Mouse (Mus musculus): ENCODE measurements at regions not wholly inside any gene's neighbourhood (a gene's known extent, or its start where the extent isn't known, plus 50 kb on each side); places are given as distances from the start of the nearest gene placed in this dataset.
A peak's percentile ranks its signal among the peaks of the same experiment; 100 is the strongest.

GRCm38 (mm10) chr1:71837039-71837648, 184.1 kb upstream of the Fn1 start:
- DNase-seq, result no peak

- DNase-seq, result no peak
Observed at GRCm38 (mm10) chr1:71830379-71830778, 177.4 kb upstream of the Fn1 start.

GRCm38 (mm10) chr1:71824410-71824809, 171.4 kb upstream of the Fn1 start:
- no peak for DNase-seq

GRCm38 (mm10) chr1:71822123-71822522, 169.1 kb upstream of the Fn1 start:
- no peak for DNase-seq

GRCm38 (mm10) chr1:71821099-71821498, 168.1 kb upstream of the Fn1 start:
- DNase-seq, result no peak

- peak in 1 of 2 experiments; percentile 7 for DNase-seq
Observed at GRCm38 (mm10) chr1:71816306-71816705, 163.3 kb upstream of the Fn1 start.

GRCm38 (mm10) chr1:71814141-71814540, 161.1 kb upstream of the Fn1 start:
- DNase-seq, result no peak

- DNase-seq, result no peak
Observed at GRCm38 (mm10) chr1:71812171-71812695, 159.2 kb upstream of the Fn1 start.

- no peak for DNase-seq
Observed at GRCm38 (mm10) chr1:71811196-71811788, 158.3 kb upstream of the Fn1 start.

- no peak for DNase-seq
Observed at GRCm38 (mm10) chr1:71808005-71808404, 155.0 kb upstream of the Fn1 start.

- peak in 1 of 2 experiments; percentile 12 for DNase-seq
Observed at GRCm38 (mm10) chr1:71807586-71807985, 154.6 kb upstream of the Fn1 start.

- no peak for DNase-seq
Observed at GRCm38 (mm10) chr1:71801283-71802066, 148.5 kb upstream of the Fn1 start.

GRCm38 (mm10) chr1:71800581-71800980, 147.6 kb upstream of the Fn1 start:
- no peak for DNase-seq

- no peak for DNase-seq
Observed at GRCm38 (mm10) chr1:71798636-71799035, 145.6 kb upstream of the Fn1 start.

GRCm38 (mm10) chr1:71788408-71788807, 135.4 kb upstream of the Fn1 start:
- DNase-seq, result no peak

GRCm38 (mm10) chr1:71784880-71785279, 131.9 kb upstream of the Fn1 start:
- no peak for DNase-seq

GRCm38 (mm10) chr1:71778292-71778691, 125.3 kb upstream of the Fn1 start:
- DNase-seq, result no peak

GRCm38 (mm10) chr1:71775865-71776501, 123.0 kb upstream of the Fn1 start:
- no peak for DNase-seq

- no peak for DNase-seq
Observed at GRCm38 (mm10) chr1:71772526-71772925, 119.5 kb upstream of the Fn1 start.

- DNase-seq, result no peak
Observed at GRCm38 (mm10) chr1:71771798-71772197, 118.8 kb upstream of the Fn1 start.

- DNase-seq, result no peak
Observed at GRCm38 (mm10) chr1:71769595-71769994, 116.6 kb upstream of the Fn1 start.

GRCm38 (mm10) chr1:71767705-71768104, 114.7 kb upstream of the Fn1 start:
- DNase-seq, result no peak

- no peak for DNase-seq
Observed at GRCm38 (mm10) chr1:71767076-71767475, 114.1 kb upstream of the Fn1 start.
